Mouse (Mus musculus) CH12.LX (cell line): ENCODE measurements around the gene 2300002M23Rik. TPM values are rescaled to one million over a fixed set of nuclear protein-coding genes. Genes with fewer than 3 reads are reported as not detected.

Source experiments
- DNase-seq: peaks from one replicate; pipeline ENCODE4 v3.0.0-alpha.2; 2013; ENCODE audit errors: extremely low read depth
- H3K27ac ChIP-seq: 2 replicates; pipeline ENCODE4 v1.5.1; 2012; ENCODE audit warnings: low read depth, mild to moderate bottlenecking, control low read depth, moderate library complexity; ENCODE audit not compliant: insufficient read depth
- H3K27me3 ChIP-seq: replicated peaks from 2 replicates; pipeline ENCODE3; 2012; ENCODE audit warnings: inconsistent platforms
- H3K36me3 ChIP-seq, 2 experiments: replicated peaks in 1 of 2; 2 replicates each; pipeline versions ENCODE3 to v1.6.1; 2012; ENCODE audit warnings: inconsistent platforms in 1 of 2, low read length in 1 of 2, mild to moderate bottlenecking in 1 of 2, mixed read lengths in 1 of 2, moderate library complexity in 1 of 2; ENCODE audit not compliant: control insufficient read depth in 1 of 2, insufficient read depth in 1 of 2
- H3K4me1 ChIP-seq, 2 experiments: 2 replicates each; pipeline ENCODE4 v1.6.1; 2012; ENCODE audit warnings: inconsistent platforms in 1 of 2, moderate library complexity in 1 of 2; ENCODE audit not compliant: insufficient read depth in 2 of 2, control insufficient read depth in 1 of 2
- H3K4me2 ChIP-seq: 2 replicates; pipeline ENCODE4 v1.6.1; 2012; ENCODE audit warnings: low read depth, mild to moderate bottlenecking, control low read depth; ENCODE audit not compliant: poor library complexity, insufficient read depth, severe bottlenecking
- H3K4me3 ChIP-seq, 3 experiments: fragments of 150-350 bp in 1 of 3; sonication (generic) in 1 of 3; replicated peaks in 1 of 3; 2 replicates each; pipeline versions ENCODE3 to v1.5.1; 2011 to 2012; ENCODE audit warnings: low read depth in 2 of 3, low read length in 2 of 3, mild to moderate bottlenecking in 2 of 3, moderate library complexity in 2 of 3, control low read depth in 1 of 3, improper control_type of control experiment in 1 of 3, inconsistent platforms in 1 of 3, mixed read lengths in 1 of 3; ENCODE audit not compliant: poor library complexity in 1 of 3
- H3K79me2 ChIP-seq: replicated peaks from 2 replicates; pipeline ENCODE4 v1.6.1; 2012; ENCODE audit warnings: mild to moderate bottlenecking, moderate library complexity; ENCODE audit not compliant: control insufficient read depth, poor library complexity, insufficient read depth, severe bottlenecking; ENCODE audit errors: extremely low read depth
- H3K9ac ChIP-seq: 2 replicates; pipeline ENCODE4 v1.6.1; 2012; ENCODE audit warnings: low read depth, mild to moderate bottlenecking, control low read depth, moderate library complexity; ENCODE audit not compliant: insufficient read depth
- H3K9me3 ChIP-seq: replicated peaks from 2 replicates; pipeline ENCODE3; 2012; ENCODE audit warnings: low read length, inconsistent platforms, mixed read lengths
- BHLHE40 ChIP-seq: IDR thresholded peaks from 2 replicates; pipeline ENCODE4 v1.6.1; 2011; ENCODE audit warnings: mild to moderate bottlenecking, low read depth, low read length, improper control_type of control experiment
- CHD1 ChIP-seq: IDR thresholded peaks from 2 replicates; pipeline ENCODE4 v1.6.1; 2012; ENCODE audit warnings: low read depth, low read length, improper control_type of control experiment, inconsistent platforms
- CTCF ChIP-seq, 2 experiments: IDR thresholded peaks in 1 of 2; conservative IDR thresholded peaks in 1 of 2; 2 replicates each; pipeline ENCODE4 v1.5.1; 2011 to 2012; ENCODE audit warnings: low read depth in 2 of 2, low read length in 2 of 2, improper control_type of control experiment in 1 of 2, inconsistent platforms in 1 of 2, mild to moderate bottlenecking in 1 of 2, moderate library complexity in 1 of 2
- E2F4 ChIP-seq: IDR thresholded peaks from 2 replicates; pipeline ENCODE4 v1.6.1; 2011; ENCODE audit warnings: low read depth, low read length, improper control_type of control experiment; ENCODE audit not compliant: insufficient replicate concordance
- ELF1 ChIP-seq: IDR thresholded peaks from 2 replicates; pipeline ENCODE4 v1.6.1; 2014; ENCODE audit warnings: low read depth, mild to moderate bottlenecking, inconsistent platforms, low read length, improper control_type of control experiment
- GABPA ChIP-seq: IDR thresholded peaks from 2 replicates; pipeline ENCODE4 v1.6.1; 2012; ENCODE audit warnings: low read depth, low read length, improper control_type of control experiment, inconsistent platforms; ENCODE audit not compliant: insufficient replicate concordance
- HCFC1 ChIP-seq: IDR thresholded peaks from 2 replicates; pipeline ENCODE4 v1.6.1; 2012; ENCODE audit warnings: low read depth, mild to moderate bottlenecking, inconsistent platforms, low read length, improper control_type of control experiment
- IRF4 ChIP-seq: IDR thresholded peaks from 2 replicates; pipeline ENCODE4 v1.6.1; 2014; ENCODE audit warnings: low read depth, mild to moderate bottlenecking, inconsistent platforms, low read length, improper control_type of control experiment
- JUN ChIP-seq: IDR thresholded peaks from 2 replicates; pipeline ENCODE4 v1.6.1; 2011; ENCODE audit warnings: low read depth, mild to moderate bottlenecking, low read length, improper control_type of control experiment, moderate library complexity; ENCODE audit not compliant: insufficient read depth
- JUND ChIP-seq: conservative IDR thresholded peaks from 2 replicates; pipeline ENCODE4 v1.6.1; 2011; ENCODE audit warnings: low read depth, low read length, improper control_type of control experiment
- KAT2A ChIP-seq: IDR thresholded peaks from 2 replicates; pipeline ENCODE4 v1.6.1; 2012; ENCODE audit warnings: low read length, improper control_type of control experiment, inconsistent platforms; ENCODE audit not compliant: insufficient replicate concordance
- MAZ ChIP-seq: IDR thresholded peaks from 2 replicates; pipeline ENCODE4 v1.6.1; 2012; ENCODE audit warnings: low read depth, mild to moderate bottlenecking, inconsistent platforms, low read length, improper control_type of control experiment, moderate library complexity
- MEF2A ChIP-seq: IDR thresholded peaks from 2 replicates; pipeline ENCODE4 v1.6.1; 2014; ENCODE audit warnings: low read depth, mild to moderate bottlenecking, inconsistent platforms, low read length, improper control_type of control experiment, borderline replicate concordance
- NELFE ChIP-seq: IDR thresholded peaks from 2 replicates; pipeline ENCODE4 v1.6.1; 2011; ENCODE audit warnings: low read depth, low read length, improper control_type of control experiment
- NRF1 ChIP-seq: IDR thresholded peaks from 2 replicates; pipeline ENCODE4 v1.6.1; 2014; ENCODE audit warnings: low read depth, mild to moderate bottlenecking, inconsistent platforms, low read length, improper control_type of control experiment, moderate library complexity
- POLR2A ChIP-seq: IDR thresholded peaks from 2 replicates; pipeline ENCODE4 v1.6.1; 2011; ENCODE audit warnings: low read depth, mild to moderate bottlenecking, improper control_type of control experiment, low read length
- RAD21 ChIP-seq: IDR thresholded peaks from 2 replicates; pipeline ENCODE4 v1.6.1; 2011; ENCODE audit warnings: low read depth, mild to moderate bottlenecking, low read length, improper control_type of control experiment, moderate library complexity
- RCOR1 ChIP-seq: conservative IDR thresholded peaks from 2 replicates; pipeline ENCODE4 v1.6.1; 2012; ENCODE audit warnings: low read depth, mild to moderate bottlenecking, inconsistent platforms, low read length, improper control_type of control experiment
- TBP ChIP-seq: conservative IDR thresholded peaks from 2 replicates; pipeline ENCODE4 v1.6.1; 2011; ENCODE audit warnings: low read depth, low read length, improper control_type of control experiment
- TCF12 ChIP-seq: IDR thresholded peaks from 2 replicates; pipeline ENCODE4 v1.6.1; 2014; ENCODE audit warnings: low read depth, mild to moderate bottlenecking, inconsistent platforms, low read length, improper control_type of control experiment
- UBTF ChIP-seq: IDR thresholded peaks from 2 replicates; pipeline ENCODE4 v1.6.1; 2012; ENCODE audit warnings: low read depth, mild to moderate bottlenecking, inconsistent platforms, low read length, improper control_type of control experiment, moderate library complexity
- USF1 ChIP-seq: IDR thresholded peaks from 2 replicates; pipeline ENCODE4 v1.6.1; 2014; ENCODE audit warnings: low read depth, mild to moderate bottlenecking, inconsistent platforms, low read length, improper control_type of control experiment
- USF2 ChIP-seq: conservative IDR thresholded peaks from 2 replicates; pipeline ENCODE4 v1.6.1; 2011; ENCODE audit warnings: low read depth, low read length, improper control_type of control experiment
- ZC3H11A ChIP-seq: IDR thresholded peaks from 2 replicates; pipeline ENCODE4 v1.6.1; 2012; ENCODE audit warnings: low read depth, mild to moderate bottlenecking, inconsistent platforms, low read length, improper control_type of control experiment
- ZKSCAN1 ChIP-seq: IDR thresholded peaks from 2 replicates; pipeline ENCODE4 v1.6.1; 2012; ENCODE audit warnings: low read depth, inconsistent platforms, low read length, improper control_type of control experiment, borderline replicate concordance
- ZMIZ1 ChIP-seq: IDR thresholded peaks from 2 replicates; pipeline ENCODE4 v1.6.1; 2012; ENCODE audit warnings: low read depth, mild to moderate bottlenecking, inconsistent platforms, low read length, improper control_type of control experiment
- ZNF384 ChIP-seq: IDR thresholded peaks from 2 replicates; pipeline ENCODE4 v1.6.1; 2012; ENCODE audit warnings: low read depth, low read length, improper control_type of control experiment, inconsistent platforms
- dilution Hi-C: fragments of 300-500 bp; cut with MboI; formaldehyde crosslinking; loops from 2 replicates; pipeline ENCODE4 v1.14.3; 2020; ENCODE audit warnings: low sequenced_read_pairs; ENCODE audit not compliant: extremely low pct_unique_long_range_greater_than_20kb, extremely low pct_ligation_motif_present
- in situ Hi-C: fragments of 300-500 bp; cut with MboI; formaldehyde crosslinking; loops from 3 replicates; pipeline ENCODE4 v1.14.3; 2019; ENCODE audit warnings: low sequenced_read_pairs, low pct_ligation_motif_present, low pct_unique_long_range_greater_than_20kb, mixed read lengths
- polyA plus RNA-seq: library from polyadenylated mRNA; unstranded; fragments of >175 nt; gene quantifications from 2 replicates; pipeline ENCODE4 v1.2.1, GENCODE M21; 2012; ENCODE audit warnings: low read depth; ENCODE audit not compliant: insufficient read length
- total RNA-seq, 2 experiments: library from RNA; depleted of rRNA; stranded (reverse); fragments of 300-350 nt in 1 of 2; fragments of >200 nt in 1 of 2; gene quantifications; 2 replicates each; pipeline ENCODE4 v1.2.3; 2012 to 2014

Gene 2300002M23Rik
- total and polyA plus RNA-seq, 3 experiments = not detected

DNA sequence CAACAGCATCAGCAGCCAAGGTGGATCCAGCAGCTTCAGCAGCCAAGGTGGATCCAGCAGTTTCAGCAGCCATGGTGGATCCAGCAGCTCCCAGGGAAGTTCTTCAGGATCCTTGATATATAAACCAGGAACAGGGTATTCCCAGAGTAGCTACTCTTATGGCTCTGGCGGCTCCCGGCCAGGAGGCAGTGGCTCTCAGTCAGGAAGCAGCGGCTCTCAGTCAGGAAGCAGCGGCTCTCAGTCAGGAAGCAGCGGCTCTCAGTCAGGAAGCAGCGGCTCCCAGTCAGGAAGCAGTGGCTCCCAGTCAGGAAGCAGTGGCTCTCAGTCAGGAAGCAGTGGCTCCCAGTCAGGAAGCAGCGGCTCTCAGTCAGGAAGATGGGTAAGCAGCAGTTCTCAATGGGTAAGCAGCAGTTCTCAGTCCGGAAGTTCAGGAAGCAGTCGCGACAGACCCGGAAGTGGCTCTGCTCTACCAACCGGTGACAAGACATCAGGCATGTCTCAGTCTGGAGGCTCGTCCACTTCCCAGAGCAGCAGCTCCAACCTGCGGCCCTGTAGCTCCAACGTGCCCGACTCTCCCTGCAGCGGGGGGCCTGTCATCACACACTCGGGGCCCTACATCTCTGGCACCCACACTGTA, 12.4 kb upstream of the 2300002M23Rik start:
- peaks cover 3% of the 10 kb centered on the region for H3K9me3 ChIP-seq
- no peak for DNase-seq
- TF ChIP-seq NRF1 (no peak), KAT2A (no peak), JUN (no peak), TCF12 (0 out of 2 replicates have a peak, but pooled peaks have one; percentile 8), NELFE (0 out of 2 replicates have a peak, but pooled peaks have one; percentile 23), ELF1 (peak; percentile 94), GABPA (no peak), TBP (no peak), RCOR1 (no peak), POLR2A (peak; percentile 59; the same call in 1 of the 2 replicates), HCFC1 (peak; percentile 60), CHD1 (no peak), CTCF (conservative IDR thresholded peaks at IDR 0.05 in 1 of 2, IDR thresholded peaks at IDR 0.05 in 1 of 2; ENCODE audit: low read depth in 2 of 2, low read length in 2 of 2) (no peak)
- peak overlapping the region; percentile 31 for H3K27ac ChIP-seq
- H3K4me2 ChIP-seq = peak overlapping the region; percentile 47
- dilution Hi-C loops = no loop called here
- peak overlapping the region; percentile 62 to 89 (median 73) for H3K4me3 ChIP-seq
- H3K79me2 ChIP-seq = no peaks in the 10 kb centered on the region
- in situ Hi-C loops = loop anchor here (5.0 kb wide), 1 partner anchor 38 kb away; the partner anchor contains the start of genes Cchcr1 and Tcf19
- H3K36me3 ChIP-seq = peaks cover 0 to 4% of the 10 kb centered on the region in 2 experiments
- peaks cover 2% of the 10 kb centered on the region for H3K27me3 ChIP-seq
- H3K9ac ChIP-seq = peak overlapping the region; percentile 81
- peaks cover 27 to 54% of the 10 kb centered on the region in 2 experiments for H3K4me1 ChIP-seq

DNA sequence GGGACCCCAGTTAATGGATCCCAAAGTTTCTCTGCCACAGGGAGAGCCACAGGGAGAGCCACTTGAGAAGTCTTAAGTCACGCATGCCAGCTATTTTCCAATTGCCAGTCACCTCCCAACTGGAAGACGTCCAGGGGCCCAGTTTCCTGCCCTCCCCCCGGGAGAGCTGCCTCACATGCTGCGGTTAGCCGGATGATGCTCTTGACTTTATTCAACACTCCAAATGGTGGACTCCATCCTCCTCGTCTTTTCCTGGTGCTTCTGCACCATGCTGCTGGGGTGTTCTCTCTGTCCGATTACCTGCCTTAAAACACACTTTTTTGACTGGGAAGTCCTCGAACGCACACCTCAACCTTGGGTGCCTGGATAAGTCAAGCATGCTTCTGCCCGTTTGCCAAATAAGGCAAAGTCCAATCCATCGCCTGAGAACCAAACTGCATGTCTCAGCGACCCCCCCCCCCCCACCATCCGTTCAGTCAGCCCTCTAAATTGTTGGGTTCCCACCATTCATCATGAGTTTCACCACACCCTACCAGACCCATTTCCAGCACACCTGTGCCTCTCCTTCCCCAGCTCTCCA, 11.0 kb upstream of the 2300002M23Rik start:
- H3K4me1 ChIP-seq = peaks cover 21 to 49% of the 10 kb centered on the region in 2 experiments
- TF ChIP-seq TCF12 (no peak), ZKSCAN1 (no peak), POLR2A (no peak), ZC3H11A (no peak), MEF2A (no peak), IRF4 (no peak), E2F4 (no peak), RCOR1 (no peak), ZMIZ1 (no peak), USF2 (no peak), ELF1 (no peak), UBTF (no peak), MAZ (no peak), BHLHE40 (no peak), KAT2A (no peak), JUND (no peak), RAD21 (no peak), GABPA (no peak), ZNF384 (no peak), USF1 (no peak)
- H3K4me2 ChIP-seq = peak overlapping the region; percentile 41; the same call in 1 of the 2 replicates
- H3K9ac ChIP-seq = 0 out of 2 replicates have a peak overlapping the region, but pooled peaks have one; percentile 81
- dilution Hi-C loops (no loop called here), in situ Hi-C loops (no loop called here)
- H3K4me3 ChIP-seq = peak overlapping the region; percentile 62 to 89 (median 73)
- no peak overlapping the region for H3K27ac ChIP-seq
- H3K9me3 ChIP-seq = no peaks in the 10 kb centered on the region
- H3K79me2 ChIP-seq = no peaks in the 10 kb centered on the region
- no peaks in the 10 kb centered on the region for H3K27me3 ChIP-seq
- no peak for DNase-seq
- H3K36me3 ChIP-seq = peaks cover 0 to 4% of the 10 kb centered on the region in 2 experiments
